Mouse (Mus musculus) cerebellum, adult 18-20 months (tissue): ENCODE measurements around the gene Slc8a1.

Source experiments
- DNase-seq, 2 experiments: peaks; one replicate each; pipeline ENCODE4 v3.0.0; 2021

The Slc8a1 gene

DNA sequence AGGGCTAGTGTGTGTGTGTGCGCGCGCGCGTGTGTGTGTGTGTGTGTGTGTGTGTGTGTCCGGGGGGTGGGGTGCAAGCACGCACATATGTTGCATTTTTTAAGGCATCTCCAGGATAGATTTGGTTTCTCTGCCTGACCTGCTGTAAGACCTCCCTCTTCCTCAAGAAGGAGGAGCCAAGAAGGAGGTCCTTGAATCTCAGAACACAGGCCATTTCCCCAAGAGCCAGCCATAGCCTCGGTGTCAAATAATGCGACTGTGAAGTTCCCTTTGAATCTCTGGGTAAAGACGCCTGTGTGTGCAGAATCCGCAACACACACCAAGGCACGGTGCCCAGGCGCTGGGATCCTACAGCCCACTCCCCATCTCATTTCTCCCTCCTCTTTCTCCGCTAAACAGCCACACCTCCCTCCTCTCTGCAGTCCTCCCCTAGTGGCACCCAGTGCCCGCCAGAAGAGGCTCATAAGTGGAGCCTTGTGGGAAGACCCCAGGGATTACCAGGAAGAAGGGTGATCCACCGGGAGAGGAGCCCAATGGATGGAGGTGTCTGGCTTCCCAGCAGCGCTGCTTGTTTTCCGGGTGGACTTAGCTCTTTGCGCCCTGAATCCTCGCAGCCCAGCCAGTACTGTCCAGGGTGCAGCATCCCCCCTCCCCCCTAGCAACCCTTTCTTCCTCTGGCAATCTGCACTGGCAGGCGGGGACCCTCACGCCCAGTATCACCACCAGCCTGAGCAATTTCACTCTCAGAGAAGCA is 68.9 kb downstream of the Slc8a1 start:
- DNase-seq: peak; percentile 42 to 60

DNA sequence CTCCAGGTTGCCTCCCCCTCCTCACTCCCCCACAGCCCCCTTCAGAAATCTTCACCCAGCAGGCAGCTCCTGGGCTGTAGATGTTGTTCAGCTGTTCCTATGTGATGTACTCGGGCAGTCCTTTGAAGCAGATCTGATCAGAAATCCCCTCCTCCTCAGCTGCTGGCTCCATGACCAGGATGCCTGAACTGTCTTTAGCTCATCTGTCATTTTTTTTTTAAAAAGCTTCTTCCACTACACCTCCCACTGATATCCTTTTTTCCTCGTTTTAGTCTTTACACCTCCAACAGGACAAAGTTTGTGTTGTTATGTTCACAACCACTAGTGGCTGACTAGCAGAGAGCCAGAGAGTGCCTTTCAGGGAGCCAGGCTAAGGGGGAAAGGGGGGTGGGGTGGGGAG is 69.7 kb downstream of the Slc8a1 start:
- DNase-seq: no peak

DNA sequence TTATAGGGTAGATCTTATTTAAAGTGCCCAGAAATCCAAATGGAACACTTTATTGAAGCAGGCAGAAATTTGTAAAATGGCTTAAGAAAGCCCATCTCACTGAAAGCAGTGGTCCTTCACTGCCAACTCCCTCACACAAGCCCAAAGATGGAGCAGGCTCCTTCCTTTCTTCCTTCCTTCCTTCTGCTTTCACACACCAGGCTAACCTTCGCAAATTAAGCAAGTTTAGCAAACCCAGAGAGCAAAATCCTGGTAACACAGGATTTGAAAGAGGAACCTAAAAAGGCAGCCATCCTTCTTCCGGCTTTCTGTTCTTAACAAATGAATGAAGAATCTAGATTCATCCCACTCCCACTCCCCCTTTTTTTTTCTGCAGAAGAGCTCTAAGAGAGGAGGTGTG is 70.2 kb downstream of the Slc8a1 start:
- no peak for DNase-seq

DNA sequence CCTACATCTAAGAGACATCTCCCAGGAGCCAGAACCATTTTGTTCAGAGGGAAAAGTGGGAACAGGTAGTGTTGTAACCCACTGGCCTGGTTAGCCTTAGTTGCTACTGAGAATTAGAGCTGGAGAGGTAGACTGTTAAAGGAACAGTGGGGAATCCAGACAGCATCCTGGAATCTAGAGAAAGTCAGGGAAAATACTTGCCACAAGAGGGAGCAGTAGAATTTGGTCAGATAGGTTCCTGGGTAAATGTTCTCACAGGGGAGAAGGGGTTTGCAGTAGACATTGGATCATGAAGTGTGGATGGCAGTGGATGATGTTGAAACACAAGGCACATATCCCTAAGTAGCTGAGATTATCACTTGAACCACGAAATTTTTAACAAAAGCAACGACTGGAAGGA is 71.6 kb downstream of the Slc8a1 start:
- peak; percentile 37 to 40 for DNase-seq

DNA sequence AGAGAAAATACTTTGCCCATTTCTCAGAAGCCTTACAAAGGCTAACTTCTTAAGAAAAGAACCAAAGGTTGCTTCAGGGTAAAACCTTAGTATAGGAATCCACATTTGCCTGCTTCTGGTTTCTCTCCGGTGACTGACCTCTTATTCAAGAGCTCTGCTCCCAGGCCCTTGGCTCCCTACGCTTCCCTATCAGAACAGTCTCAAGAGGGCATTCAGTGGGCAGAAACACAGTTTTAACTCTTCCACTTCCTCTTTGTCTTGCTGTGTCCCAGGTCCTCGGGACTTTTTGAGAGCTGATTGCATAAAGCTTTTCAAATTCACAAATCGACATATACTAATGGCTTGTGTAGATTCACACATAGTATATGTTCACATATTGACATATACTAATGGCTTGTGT is 73.3 kb downstream of the Slc8a1 start:
- no peak for DNase-seq

DNA sequence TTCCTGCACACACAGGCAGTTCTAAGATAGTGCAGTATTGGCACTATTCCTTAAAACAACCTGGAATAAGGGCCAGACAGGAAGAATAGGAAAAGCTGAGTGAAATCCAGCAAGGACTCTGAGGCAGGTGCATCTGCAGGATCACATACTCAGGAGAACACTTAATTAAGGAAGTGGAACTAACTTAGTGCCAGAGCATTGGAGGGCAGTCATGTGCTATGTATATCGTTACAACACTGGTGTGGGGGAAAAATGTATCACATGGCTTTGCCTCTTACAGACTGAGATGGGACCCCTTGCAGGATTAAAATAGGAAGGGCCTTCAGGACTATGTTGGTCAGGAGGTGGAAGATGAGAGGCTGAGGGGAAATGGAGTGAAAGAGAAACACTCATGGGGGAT is 80.3 kb downstream of the Slc8a1 start:
- no peak for DNase-seq

DNA sequence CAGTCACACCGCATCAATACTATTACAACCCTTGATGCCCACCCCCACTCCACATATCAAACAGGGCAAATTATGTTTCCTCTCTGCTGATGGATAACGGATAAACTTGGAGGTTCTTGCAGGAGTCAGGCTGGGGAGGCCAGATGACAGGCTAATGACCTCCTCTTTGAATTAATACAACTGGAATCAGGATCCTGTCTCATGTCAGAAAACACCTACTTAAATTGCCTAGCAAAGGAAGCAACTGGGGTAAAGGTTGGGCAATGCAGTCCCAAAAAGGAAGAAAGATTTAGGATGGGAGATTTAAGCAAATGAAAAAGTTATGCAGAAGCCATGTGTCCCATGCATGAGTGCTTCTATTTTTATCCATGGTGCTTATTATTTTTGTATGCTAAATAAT is 83.6 kb downstream of the Slc8a1 start:
- DNase-seq: no peak

DNA sequence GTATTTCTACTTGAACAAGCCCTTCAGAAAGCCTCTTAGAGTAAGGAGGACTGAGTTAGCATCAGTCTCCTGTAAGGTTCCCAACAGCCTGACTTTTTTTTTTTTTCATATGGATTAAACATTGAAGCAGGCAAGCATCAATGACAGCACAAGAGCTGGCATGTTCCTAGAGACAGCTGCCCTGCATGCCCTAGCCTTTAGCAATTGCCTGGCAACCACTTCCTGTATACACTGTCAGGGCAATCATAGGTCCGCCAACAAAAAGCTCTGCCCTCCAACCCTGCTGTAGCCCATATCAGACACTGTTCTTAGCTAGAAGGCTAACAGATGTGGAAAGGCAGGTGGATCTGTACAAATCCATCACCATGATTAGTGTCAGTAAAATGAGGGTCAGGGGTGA is 85.2 kb downstream of the Slc8a1 start:
- DNase-seq: peak in 1 of 2 experiments; percentile 22

DNA sequence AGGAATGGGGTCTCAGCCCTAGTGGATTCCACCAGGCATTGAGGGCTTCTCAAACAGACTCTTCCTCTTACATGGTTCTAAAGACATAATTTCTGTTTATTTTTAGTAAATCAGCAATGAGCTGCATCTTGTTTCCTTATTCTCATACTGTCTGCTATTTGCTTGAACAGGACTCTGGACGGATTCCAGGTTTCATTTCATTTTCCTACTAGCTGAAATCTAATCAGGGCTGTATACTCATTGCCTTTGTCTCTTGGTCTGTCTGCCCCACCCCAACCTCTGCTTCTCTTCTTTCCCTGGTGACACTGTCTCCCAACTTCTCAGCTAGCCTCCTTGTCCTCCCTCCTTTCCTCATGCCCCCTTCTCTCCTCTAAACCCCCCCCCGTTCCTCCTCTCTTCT is 101.4 kb downstream of the Slc8a1 start:
- DNase-seq: no peak

DNA sequence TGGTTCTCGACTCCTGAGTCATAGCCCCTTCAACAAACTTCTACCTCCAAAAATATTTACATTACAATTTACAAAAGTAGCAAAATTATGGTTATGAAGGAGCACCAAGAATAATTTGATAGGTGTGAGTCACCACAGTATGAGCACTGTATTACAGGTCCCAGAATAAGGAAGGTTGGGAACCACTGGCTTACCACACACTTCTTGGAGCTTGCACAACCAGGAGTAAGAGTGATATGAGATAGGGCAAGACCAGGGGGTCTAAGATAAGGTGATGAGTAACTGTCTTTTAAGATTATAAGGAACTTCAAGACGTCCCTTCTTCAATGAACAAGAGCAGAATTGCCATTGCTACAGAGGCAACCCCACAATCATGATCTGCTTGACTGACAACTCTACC is 107.7 kb downstream of the Slc8a1 start:
- DNase-seq: no peak

DNA sequence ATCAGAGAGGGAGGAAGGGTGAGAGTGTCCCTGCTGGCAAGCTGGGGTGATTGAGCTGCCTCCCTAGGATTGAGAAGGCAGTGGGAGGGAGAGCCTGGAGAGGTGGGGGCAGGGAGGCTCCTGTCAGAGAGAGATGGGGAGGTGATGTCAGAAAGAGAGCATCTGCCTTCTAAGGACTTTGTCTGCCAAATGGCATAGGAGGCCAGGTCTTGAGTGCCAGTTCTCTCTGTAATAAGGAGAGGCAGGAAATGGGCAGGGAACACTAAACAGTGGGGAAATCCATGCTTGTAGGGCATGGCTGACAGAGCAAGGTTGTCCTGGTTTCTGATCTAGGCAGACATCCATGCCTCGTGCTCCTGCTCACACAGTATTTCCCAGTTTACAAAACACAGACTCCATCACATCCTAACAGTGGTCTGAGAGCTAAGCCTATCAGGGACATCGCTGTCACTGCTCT is 117.0 kb downstream of the Slc8a1 start:
- peak; percentile 83 to 93 for DNase-seq

DNA sequence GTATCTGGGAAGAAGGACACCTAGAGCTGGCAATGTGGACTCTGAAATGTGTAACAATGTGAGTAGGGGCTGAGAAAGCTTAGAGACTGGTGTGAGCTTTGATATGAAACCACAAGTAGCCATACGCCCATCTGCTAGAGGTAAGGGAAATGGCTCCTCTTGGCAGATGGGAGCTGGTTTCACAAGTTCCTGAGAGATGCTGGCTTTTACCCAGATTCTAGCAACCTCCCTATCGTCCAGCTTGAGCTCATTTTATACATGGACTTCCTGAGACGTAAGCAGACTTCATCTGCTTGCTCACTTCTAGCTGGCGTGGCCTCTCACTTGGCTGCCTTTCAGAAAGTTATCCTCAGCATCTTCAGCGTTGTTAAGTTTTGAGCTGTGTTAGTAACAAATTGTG is 119.7 kb downstream of the Slc8a1 start:
- peak; percentile 43 to 44 for DNase-seq

DNA sequence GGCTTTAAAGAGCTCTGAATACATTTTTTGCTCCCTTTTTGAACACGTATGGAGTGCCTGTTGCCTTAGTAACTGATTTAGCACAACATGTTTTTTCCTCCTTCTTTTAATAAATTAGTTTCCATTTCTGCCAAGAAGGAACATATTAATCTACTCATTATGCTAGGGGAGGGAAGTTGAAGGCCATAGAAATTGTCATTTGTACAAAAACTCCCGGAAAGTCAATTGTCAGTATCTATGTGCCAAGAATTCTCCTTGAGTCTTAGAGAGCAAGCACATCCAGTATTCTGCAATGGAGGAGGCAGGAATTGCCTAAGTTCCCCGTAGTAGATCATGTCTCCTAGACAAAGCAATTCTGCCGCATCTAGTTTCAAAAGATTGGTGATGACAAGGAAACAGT is 121.9 kb downstream of the Slc8a1 start:
- DNase-seq: no peak

DNA sequence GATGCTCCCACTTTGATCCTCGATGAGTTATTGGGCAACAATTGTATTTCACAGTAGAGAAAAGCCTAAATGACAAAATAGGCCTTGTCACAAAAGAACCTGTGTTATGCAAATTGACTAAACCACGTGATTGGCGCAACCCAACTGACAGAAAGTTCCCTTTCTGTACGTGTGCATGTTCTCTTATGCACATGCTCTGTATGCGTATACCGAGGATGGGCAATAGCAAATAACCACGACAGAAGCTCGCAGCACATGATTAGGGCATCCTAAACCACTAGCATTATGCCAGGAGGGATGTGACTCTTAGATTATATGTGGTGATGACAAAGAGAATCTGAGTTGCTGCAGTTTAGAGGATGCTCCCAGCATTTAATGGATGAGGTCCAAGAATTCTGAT is 122.8 kb downstream of the Slc8a1 start:
- DNase-seq: no peak

DNA sequence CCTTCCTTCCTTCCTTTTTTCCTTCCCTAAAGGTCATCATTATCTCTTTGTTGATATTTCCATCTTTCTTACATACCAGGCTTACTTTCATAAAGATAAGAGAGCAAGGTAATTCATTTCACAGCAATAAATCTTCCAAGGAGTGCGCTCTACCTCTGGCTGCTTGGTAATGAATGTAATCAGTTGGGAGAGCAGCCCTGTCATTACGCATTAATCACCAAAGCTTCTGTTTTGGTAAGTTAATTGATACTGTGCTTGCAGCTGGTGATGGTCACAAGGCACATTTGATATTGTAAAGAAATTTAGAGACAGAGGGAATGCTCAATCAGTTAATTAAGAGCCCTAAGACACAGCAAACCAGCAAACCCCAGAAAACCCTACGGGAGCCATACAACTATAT is 130.7 kb downstream of the Slc8a1 start:
- no peak for DNase-seq

DNA sequence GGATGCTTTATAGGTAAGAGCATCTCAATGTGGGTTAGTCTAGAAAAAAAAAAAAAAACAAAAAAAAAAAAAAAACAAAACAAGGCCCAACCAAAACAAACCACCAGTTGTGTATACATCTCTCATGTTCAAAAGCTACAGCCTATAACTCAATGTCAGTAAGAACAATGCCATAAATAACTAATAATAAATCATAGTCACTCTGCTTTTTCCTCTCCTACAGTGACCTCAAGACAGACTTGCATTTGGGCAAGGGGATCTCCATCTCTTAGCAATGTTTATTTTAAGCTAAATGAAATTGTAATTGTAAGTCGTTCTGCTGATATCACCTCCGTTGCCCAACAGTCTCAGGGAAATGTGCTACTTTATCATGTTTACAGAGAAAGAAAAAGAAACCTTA is 132.1 kb downstream of the Slc8a1 start:
- no peak for DNase-seq

DNA sequence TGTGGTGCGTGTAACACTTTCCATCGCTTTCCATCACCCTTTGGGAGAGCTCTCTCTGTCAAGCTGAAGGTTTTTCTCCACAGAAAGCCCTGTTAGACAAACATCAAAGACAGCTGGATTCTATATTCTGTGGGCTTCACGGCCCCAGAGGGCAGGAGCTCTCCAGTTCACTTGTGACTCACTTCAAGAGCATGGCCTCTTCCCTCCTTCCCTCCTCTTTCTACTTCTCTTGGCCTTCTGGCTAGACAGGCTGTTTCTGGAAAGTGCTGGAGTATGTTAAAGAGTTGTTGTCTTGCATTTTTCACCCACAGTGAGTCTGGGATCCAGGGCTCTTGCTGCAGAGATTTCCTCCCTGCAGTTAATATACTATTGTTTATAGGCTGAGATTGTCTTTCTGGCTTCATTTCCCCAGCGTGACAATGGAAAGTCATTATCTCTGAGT is 132.9 kb downstream of the Slc8a1 start:
- DNase-seq: no peak

DNA sequence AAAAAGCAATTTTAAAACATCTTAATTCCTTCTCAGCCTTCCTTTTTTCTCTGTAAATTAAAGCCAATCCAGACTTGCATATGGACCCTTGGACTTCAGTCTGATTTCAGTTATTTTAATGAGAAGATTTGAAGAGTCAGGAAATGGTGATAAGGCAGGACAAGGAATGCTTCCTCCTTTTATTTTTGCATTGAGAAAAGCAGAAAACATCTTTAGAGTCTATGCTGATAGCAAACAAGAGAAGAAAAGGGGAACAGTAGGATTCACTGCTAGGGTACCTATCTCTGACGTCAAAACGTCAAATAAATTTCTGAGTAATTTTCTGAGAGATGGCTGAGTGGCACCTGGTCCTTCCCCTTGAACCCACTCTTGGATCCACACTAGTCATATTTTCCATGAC is 139.1 kb downstream of the Slc8a1 start:
- DNase-seq: no peak

DNA sequence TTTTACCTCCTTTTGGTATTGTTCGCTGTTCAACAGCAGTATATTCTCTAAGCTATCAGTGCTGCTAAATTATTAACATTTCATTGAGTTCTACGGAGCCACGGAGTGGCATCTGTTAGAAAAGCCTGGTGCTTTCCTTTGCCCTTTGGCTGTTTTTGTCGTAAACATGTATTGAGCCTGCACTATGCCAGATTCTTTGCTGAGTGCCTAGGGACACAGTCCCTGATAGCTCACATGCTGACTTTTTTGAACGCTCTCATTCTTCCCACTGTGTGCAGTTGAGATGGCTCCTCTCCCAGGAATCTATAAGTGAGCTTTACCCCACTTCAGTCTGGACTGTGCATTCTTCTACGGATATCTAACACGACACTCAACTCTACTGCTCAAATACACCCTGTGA is 148.4 kb downstream of the Slc8a1 start:
- DNase-seq: peak in 1 of 2 experiments; percentile 10

DNA sequence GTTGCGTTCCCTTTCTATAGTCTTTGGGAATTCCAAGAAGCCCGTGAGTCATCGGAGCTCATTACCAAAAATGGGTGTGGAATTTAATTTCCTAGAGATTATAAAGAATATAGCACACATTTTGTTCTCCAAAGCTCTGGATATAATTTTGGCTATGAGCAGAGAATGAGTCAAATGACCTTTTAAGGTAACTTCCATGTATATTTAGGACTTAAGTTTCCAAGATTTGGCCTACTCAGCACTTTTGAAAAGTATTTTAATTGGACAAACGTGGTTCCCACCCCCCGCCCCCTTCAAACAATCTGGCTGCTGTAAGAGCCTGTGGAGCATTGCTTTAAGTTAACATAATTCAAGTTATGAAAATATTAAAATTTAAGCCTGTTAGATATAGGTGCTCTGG is 151.4 kb downstream of the Slc8a1 start:
- no peak for DNase-seq

DNA sequence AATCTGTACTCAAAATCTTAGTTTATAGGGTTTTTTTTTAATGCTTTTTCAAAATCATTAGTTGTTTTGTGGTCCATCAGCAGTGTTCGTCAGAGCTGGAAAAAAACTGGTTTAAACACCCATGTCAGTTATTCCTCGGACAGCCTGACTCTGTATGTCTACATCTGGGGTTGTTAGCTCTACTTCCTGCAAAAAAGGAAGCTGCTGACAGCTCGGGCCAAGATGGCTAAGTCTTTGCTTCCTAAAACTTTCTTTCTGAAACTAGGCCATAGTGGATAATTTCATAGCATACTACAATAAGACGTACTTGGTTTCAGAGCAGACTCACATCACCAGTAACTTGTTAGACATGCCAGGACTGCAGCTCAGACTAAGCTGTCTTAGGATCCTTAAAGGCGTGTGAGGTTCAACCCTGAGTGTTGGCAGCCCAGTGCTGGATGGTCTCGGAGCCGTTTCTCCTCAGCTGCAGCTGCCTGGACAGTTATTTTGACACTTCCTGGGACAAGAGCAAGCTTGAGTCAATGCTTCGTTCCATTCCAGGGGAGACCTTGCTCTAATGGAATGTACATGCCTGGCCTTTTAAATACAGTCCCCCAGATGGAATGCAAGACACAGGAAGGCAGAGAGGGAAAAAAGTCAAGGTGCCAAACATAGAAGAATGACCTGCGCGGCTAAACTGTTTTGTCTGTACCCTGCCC is 158.3 kb downstream of the Slc8a1 start:
- DNase-seq: no peak

DNA sequence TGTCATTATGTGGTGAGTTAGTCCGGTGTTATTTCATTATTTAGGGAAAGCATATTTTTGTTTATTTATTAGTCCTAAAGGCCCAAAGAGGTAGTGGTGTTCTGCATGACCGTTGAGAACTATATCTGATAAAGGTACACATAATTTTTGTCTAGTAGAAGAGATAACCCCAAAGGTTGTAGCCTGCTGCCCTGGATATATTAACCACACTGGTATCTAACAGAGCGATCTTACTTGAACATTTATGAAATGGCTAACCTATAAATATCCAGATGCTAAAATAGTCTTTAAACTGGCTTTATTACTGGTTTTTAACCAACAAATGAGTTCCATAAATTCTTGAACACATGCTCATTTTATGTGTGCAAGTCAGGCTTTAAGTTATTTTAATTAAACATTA is 161.3 kb downstream of the Slc8a1 start:
- no peak for DNase-seq

DNA sequence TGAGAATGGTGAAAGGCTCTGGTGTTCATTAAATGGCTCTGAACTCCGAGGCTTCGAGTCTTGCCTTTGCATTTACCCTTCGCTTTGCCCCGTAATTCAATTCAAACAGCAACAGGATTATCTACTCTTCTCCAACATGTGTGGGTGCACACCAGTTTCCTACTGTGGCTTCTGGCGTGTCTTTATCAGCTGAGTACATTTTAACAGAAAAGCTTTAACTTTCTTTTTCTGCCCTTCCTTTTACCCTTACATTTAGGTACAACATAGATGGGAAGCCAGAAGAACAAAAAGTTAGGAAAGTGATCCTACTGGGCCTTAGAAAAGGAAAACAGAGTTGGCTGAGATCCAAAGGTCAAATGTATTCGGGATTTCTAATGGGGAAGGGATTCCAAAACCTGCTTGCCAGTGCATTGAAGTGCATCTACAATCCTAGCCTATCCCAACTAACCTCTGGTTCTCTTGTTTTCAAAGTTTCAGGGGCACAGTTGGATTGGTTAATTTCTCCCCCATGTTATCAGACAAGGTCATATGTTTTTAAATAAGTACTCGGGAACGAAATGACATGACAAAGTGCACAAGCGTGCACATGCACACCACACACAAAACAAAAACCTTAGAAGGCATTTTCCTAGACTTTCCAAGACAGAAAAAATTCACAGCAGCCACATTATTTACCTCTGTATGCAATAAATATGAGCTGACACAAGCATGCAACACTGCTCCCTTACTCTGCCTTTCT is 172.4 kb downstream of the Slc8a1 start:
- no peak for DNase-seq
